Comparison of ENCODE assay signal across 25 mouse cellular contexts in the genomic region with DNA sequence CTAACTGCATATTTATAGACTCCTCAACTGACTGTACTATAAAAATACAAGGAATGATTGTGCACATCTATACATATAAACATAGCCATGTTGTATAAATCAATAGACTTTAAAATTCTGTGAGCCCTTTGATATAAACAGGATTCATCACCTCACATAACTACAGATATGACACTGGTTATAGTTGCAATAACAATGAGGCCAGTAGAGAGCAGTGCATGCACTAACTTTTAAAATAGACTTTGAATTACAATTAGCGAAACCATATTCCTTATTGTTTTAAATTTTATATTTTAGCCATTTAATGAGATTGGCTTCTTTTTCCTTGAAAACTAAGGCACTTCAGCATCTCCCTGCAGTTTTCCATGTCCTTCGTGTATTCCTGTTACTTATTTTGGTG. TPM values are rescaled to one million over a fixed set of nuclear protein-coding genes. Genes with fewer than 3 reads are reported as not detected.
DNase-seq lines count a peak whose midpoint lies in the region; ATAC-seq and TF ChIP-seq lines count a peak whose summit lies in the region.
"Had no signal": no experiment of that assay in that cellular context is flagged by ENCODE, and none has a peak within 500 bp of the region (broad histone marks: within the 10 kb centered on the region; RNA-seq: fewer than 3 reads in every experiment).

No protein-coding gene starts in this region.

- ATAC-seq in kidney, postnatal 0 days (replicated peaks; ENCODE audit: low FRiP score, low read depth), result no peak
- no peak for ATAC-seq in midbrain, postnatal 0 days (ENCODE audit: low FRiP score)
- ATAC-seq in midbrain, embryonic 15.5 days (replicated peaks), result no peak
- ATAC-seq: midbrain, embryonic 13.5 days had no signal

- peak; percentile 26; the same call in 1 of the 2 replicates for TF ChIP-seq CTCF in gastrocnemius, adult 2 months (IDR thresholded peaks at IDR 0.05)
- peak; percentile 37; the same call in 1 of the 2 replicates for TF ChIP-seq CTCF in kidney, postnatal 0 days (IDR thresholded peaks at IDR 0.05; ENCODE audit: low read depth)
- peak; percentile 58 for TF ChIP-seq CTCF in midbrain, postnatal 0 days (IDR thresholded peaks at IDR 0.05)

- H3K9ac ChIP-seq in kidney, postnatal 0 days (ENCODE audit: low read depth, low read length), result no peak overlapping the region
- H3K9ac ChIP-seq in midbrain, postnatal 0 days (replicated peaks; ENCODE audit: low read length, poor library complexity, severe bottlenecking), result no peak overlapping the region
- no peak overlapping the region for H3K9ac ChIP-seq in midbrain, embryonic 15.5 days
- H3K9ac ChIP-seq: embryonic facial prominence, embryonic 12.5 days; forebrain, embryonic 12.5 days; heart, embryonic 13.5 days; hindbrain, embryonic 14.5 days; kidney, embryonic 15.5 days; midbrain, embryonic 13.5 days; neural tube, embryonic 13.5 days had no signal

- H3K27me3 ChIP-seq in kidney, postnatal 0 days (ENCODE audit: insufficient read depth, low read length), result no peaks in the 10 kb centered on the region
- H3K27me3 ChIP-seq in midbrain, postnatal 0 days (ENCODE audit: insufficient read depth, low read length), result no peaks in the 10 kb centered on the region
- no peaks in the 10 kb centered on the region for H3K27me3 ChIP-seq in midbrain, embryonic 15.5 days (replicated peaks)
- H3K27me3 ChIP-seq: embryonic facial prominence, embryonic 12.5 days; forebrain, embryonic 12.5 days; heart, embryonic 13.5 days; kidney, embryonic 15.5 days; midbrain, embryonic 13.5 days; neural tube, embryonic 13.5 days had no signal

- no peaks in the 10 kb centered on the region for H3K9me3 ChIP-seq in kidney, postnatal 0 days (replicated peaks; ENCODE audit: low read length)
- H3K9me3 ChIP-seq in midbrain, postnatal 0 days (ENCODE audit: low read length), result no peaks in the 10 kb centered on the region
- H3K9me3 ChIP-seq in midbrain, embryonic 15.5 days, result no peaks in the 10 kb centered on the region
- H3K9me3 ChIP-seq: embryonic facial prominence, embryonic 12.5 days; forebrain, embryonic 12.5 days; heart, embryonic 13.5 days; kidney, embryonic 15.5 days; midbrain, embryonic 13.5 days; neural tube, embryonic 13.5 days had no signal

- WGBS in kidney, postnatal 0 days, result 85% methylated on average over 2 of the region's 2 CpGs
- 87% methylated on average over 2 of the region's 2 CpGs for WGBS in midbrain, postnatal 0 days
- 85% methylated on average over 2 of the region's 2 CpGs for WGBS in midbrain, embryonic 15.5 days

- H3K36me3 ChIP-seq in kidney, postnatal 0 days (ENCODE audit: insufficient read depth, low read length), result no peaks in the 10 kb centered on the region
- H3K36me3 ChIP-seq in midbrain, postnatal 0 days (ENCODE audit: insufficient read depth, low read length), result no peaks in the 10 kb centered on the region
- H3K36me3 ChIP-seq in midbrain, embryonic 15.5 days (replicated peaks), result no peaks in the 10 kb centered on the region
- H3K36me3 ChIP-seq: embryonic facial prominence, embryonic 12.5 days; forebrain, embryonic 12.5 days; heart, embryonic 13.5 days; kidney, embryonic 15.5 days; midbrain, embryonic 13.5 days; neural tube, embryonic 13.5 days had no signal

- intact Hi-C loops in gastrocnemius, adult 2 months (cut with DNase I), result no loop called here

- H3K27ac ChIP-seq in gastrocnemius, adult 2 months, result no peak overlapping the region
- H3K27ac ChIP-seq in kidney, postnatal 0 days, result no peak overlapping the region
- no peak overlapping the region for H3K27ac ChIP-seq in midbrain, postnatal 0 days (ENCODE audit: low read depth, low read length)
- no peak overlapping the region for H3K27ac ChIP-seq in midbrain, embryonic 15.5 days
- H3K27ac ChIP-seq: embryonic facial prominence, embryonic 12.5 days; forebrain, embryonic 12.5 days; heart, embryonic 13.5 days; hindbrain, embryonic 14.5 days; kidney, embryonic 15.5 days; midbrain, embryonic 13.5 days; neural tube, embryonic 13.5 days had no signal

- H3K4me2 ChIP-seq in kidney, postnatal 0 days (ENCODE audit: low read length), result no peak overlapping the region
- no peak overlapping the region for H3K4me2 ChIP-seq in midbrain, postnatal 0 days (ENCODE audit: low read depth, low read length, poor library complexity, severe bottlenecking)
- H3K4me2 ChIP-seq in midbrain, embryonic 15.5 days, result no peak overlapping the region
- H3K4me2 ChIP-seq: embryonic facial prominence, embryonic 12.5 days; forebrain, embryonic 12.5 days; heart, embryonic 13.5 days; hindbrain, embryonic 14.5 days; kidney, embryonic 15.5 days; liver, embryonic 11.5 days; midbrain, embryonic 13.5 days; neural tube, embryonic 13.5 days had no signal

- H3K4me3 ChIP-seq in gastrocnemius, adult 2 months, result no peak overlapping the region
- no peak overlapping the region for H3K4me3 ChIP-seq in kidney, postnatal 0 days (replicated peaks; ENCODE audit: low read depth, low read length)
- no peak overlapping the region for H3K4me3 ChIP-seq in midbrain, postnatal 0 days (ENCODE audit: low read depth, low read length)
- H3K4me3 ChIP-seq in midbrain, embryonic 15.5 days, result no peak overlapping the region
- H3K4me3 ChIP-seq: embryonic facial prominence, embryonic 12.5 days; forebrain, embryonic 12.5 days; heart, embryonic 13.5 days; kidney, embryonic 15.5 days; midbrain, embryonic 13.5 days; myocyte; neural tube, embryonic 13.5 days had no signal

- H3K4me1 ChIP-seq in kidney, postnatal 0 days (replicated peaks; ENCODE audit: insufficient read depth, low read length), result no peaks in the 10 kb centered on the region
- H3K4me1 ChIP-seq in midbrain, postnatal 0 days (ENCODE audit: insufficient read depth, low read length), result no peaks in the 10 kb centered on the region
- H3K4me1 ChIP-seq in midbrain, embryonic 15.5 days, result no peaks in the 10 kb centered on the region
- H3K4me1 ChIP-seq: embryonic facial prominence, embryonic 12.5 days; forebrain, embryonic 12.5 days; heart, embryonic 13.5 days; kidney, embryonic 15.5 days; midbrain, embryonic 13.5 days; neural tube, embryonic 13.5 days had no signal

- no peak for DNase-seq in gastrocnemius, adult 2 months
- DNase-seq in gastrocnemius, postnatal 10 days, result no peak
- DNase-seq in kidney, postnatal 0 days (ENCODE audit: low spot score), result no peak
- no peak for DNase-seq in kidney, postnatal 10 days
- peak; percentile 22 for DNase-seq in midbrain, postnatal 0 days (ENCODE audit: low spot score)
- DNase-seq in thymus, postnatal 0 days (ENCODE audit: low spot score), result no peak
- DNase-seq: adrenal gland, postnatal 10 days; cerebellum, adult 9-11 months; gastrocnemius, postnatal 14 days; heart, adult 11 months; lung, adult 18-20 months; thymus, postnatal 25 days had no signal

RNA-seq across cellular contexts. Expression of a gene that starts 11.1 kb away (rescaled TPM):
- 1 to 10 TPM in 1 of 2 experiments, under 1 TPM in 1; 0.99 to 1.8 TPM for total RNA-seq in gastrocnemius, adult 2 months (2021)
- total RNA-seq in gastrocnemius, postnatal 10 days (2021), result 1 to 10 TPM; 2.7 to 3.5 TPM
- polyA plus RNA-seq in kidney, postnatal 0 days (2015; fragmentation: Nextera tagmentation; extraction: Ambion mirVana), result 0.54 and 1.3 TPM in 2 replicates
- total RNA-seq in midbrain, postnatal 0 days (2014; rRNA removed), result 41.7 and 44.6 TPM in 2 replicates
- 27.0 and 28.5 TPM in 2 replicates for polyA plus RNA-seq in midbrain, postnatal 0 days (2015; fragmentation: Nextera tagmentation; extraction: Ambion mirVana)
- 35.9 and 45.3 TPM in 2 replicates for polyA plus RNA-seq in midbrain, embryonic 15.5 days (2015; fragmentation: Nextera tagmentation; extraction: Ambion mirVana)
- 0.60 and 1.1 TPM in 2 replicates for polyA plus RNA-seq in thymus, postnatal 0 days (2015; fragmentation: Nextera tagmentation; extraction: Ambion mirVana)
- total RNA-seq: megakaryocyte, adult 5-6 weeks; MEL had no signal
- polyA plus RNA-seq: spleen, adult 2 months had no signal

Comparison
In these comparisons a context has a peak if more than half of its experiments do, and no peak if none do; other contexts are left out.
1. RNA of a gene that starts 11.1 kb away (polyA plus RNA-seq): 35.9 to 45.3 TPM in midbrain, embryonic 15.5 days and 27.0 to 28.5 TPM in midbrain, postnatal 0 days; 0.60 to 1.1 TPM in thymus, postnatal 0 days and 0.54 to 1.3 TPM in kidney, postnatal 0 days; every median in the first group is over 10 times any median in the second.
2. Peak in every context shown above with its lines, with median percentiles within 50 percentile points of each other: CTCF ChIP-seq.